Mouse (Mus musculus) cortical plate, adult 2 months (tissue): Measurements from ENCODE around the gene 4930438A08Rik.

Source experiments
- CTCF ChIP-seq: fragments of 200-500 bp; IDR thresholded peaks from 2 replicates; pipeline ENCODE4 v1.5.1; 2011; ENCODE audit warnings: mild to moderate bottlenecking, control low read depth, low read length; ENCODE audit not compliant: insufficient read depth; ENCODE audit errors: extremely low read depth
- POLR2A ChIP-seq: fragments of 200-500 bp; IDR thresholded peaks from 2 replicates; pipeline ENCODE4 v1.6.1; 2011; ENCODE audit warnings: mild to moderate bottlenecking, low read length, control low read depth; ENCODE audit not compliant: insufficient read depth; ENCODE audit errors: extremely low read depth

DNA sequence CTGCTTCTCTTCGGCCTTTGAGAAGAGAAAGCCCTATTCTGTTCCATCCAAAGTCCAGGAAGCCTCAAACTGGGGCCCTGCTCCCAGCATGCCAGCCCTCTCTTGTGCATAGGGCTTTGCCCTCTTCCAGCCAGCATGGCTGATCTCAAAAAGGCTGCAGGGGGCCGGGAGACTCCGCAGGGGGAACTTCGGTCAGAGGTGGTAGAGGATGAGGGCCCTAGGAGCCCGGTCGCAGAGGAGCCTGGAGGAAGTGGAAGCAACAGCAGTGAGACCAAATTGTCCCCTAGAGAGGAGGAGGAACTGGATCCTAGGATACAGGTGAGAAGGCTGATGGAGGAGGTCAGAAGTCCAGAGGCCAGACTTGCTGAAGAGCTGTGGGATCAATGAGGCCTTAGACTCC is 56.9 kb downstream of the 4930438A08Rik start:
- TF ChIP-seq CTCF (no peak), POLR2A (no peak)
